Mouse (Mus musculus): ENCODE measurements around the gene Cdh22.
A peak's percentile ranks its signal among the peaks of the same experiment; 100 is the strongest.

The Cdh22 gene

DNA sequence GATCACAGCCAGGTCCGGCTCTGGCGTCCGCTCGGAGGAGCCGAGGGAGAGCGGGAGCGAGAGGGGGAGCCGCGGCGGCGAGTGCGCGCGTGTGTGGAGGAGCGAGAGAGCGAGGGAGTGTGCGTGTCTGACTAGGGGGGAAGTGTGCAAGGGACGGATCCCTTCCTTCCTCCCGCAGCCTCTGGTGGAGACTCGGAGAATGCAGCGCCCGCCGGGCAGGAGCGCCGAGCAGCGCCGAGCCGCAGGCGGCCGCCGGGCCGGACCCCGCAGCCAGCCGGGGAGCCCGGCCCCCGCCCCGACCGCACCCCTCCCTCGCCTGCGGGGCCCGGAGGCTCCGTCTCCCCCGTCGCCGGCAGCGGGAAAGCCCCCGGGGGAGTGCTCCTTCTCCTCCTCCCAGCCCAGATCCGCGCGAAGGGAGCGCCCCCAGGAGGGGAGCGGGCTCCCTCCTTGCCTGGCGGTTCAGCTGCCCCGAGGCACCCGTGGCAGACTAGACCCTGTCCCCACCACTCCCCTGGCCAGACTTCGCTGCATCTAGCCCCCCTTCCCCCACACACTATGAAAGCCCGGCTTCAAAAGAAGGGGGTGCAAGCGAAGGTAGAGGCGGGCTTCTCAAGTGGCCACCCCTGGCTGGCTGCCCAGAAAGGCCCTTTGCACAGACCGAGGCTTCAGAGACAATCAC lies at the start of gene Cdh22:
Gene Cdh22, minus strand, starts transcription at position 241 of the 679 bp plus-strand sequence.
- peak; percentile 9 for DNase-seq (ENCODE audit: low read depth, low spot score)

DNA sequence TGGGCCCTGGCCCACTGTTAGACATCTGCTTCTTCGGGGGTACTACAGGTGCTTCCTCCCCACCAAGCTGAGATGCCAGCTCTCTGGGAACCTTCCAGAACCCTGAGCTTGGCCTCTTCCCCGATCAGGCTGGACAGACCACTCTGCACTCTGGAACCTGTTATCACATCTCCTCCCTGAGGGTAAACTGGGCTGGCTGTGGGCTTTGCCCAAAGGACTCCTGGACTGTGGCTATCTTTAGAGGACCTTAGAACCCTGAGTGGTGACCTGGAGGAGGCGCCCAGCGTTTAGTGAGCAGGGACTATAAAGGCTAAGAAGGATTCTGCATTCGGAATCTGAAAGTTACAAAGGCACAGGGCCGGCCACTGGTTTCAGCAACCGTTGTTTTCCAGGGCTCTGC lies 49.7 kb upstream of the Cdh22 start:
- no peak for DNase-seq (ENCODE audit: low read depth, low spot score)

DNA sequence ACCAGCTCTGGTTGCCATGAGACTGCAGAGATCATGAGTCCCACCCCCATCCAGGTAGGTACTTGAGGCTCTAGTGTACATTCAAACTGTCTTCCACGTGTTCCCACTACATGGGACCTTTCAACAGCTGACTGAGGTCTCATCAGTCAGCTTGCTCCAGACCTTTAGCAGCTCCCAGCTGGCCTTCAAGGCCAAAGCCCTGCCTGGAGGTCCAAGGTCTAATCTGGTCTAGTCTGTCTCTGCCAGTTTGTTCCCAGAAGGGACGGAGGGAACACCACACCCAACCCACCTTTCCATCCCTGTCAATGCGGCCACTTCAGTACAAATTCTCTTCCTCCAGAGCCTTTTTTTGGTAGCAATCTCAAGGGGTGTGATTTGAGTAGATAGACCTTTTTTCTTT lies 49.0 kb upstream of the Cdh22 start:
- no peak for DNase-seq (ENCODE audit: low read depth, low spot score)

DNA sequence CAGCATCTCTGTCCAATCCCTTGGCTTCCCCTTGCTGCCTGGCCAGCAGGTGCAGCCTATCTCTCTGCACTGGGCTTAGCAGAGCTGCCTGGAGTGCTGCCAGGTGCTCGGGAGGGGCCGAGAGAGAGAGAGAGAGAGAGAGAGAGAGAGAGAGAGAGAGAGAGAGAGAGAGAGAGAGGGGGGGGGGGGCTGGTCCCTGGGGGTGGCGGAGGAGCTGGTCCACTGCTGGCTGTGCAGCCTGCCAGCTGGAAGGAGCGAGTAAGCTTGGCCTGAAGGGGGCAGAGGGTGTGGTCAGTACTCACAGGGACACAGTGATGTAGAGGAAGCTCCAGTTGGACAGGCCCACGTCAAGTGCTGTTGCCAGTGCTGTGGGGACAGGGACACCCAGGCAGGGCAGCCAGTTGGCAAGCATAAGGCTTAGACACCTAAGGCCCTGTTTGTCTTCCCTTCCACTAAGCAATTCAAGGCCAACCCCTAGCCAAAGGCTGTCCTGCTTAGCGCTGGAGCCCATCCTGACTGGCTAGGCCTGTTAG lies 47.2 kb upstream of the Cdh22 start:
- no peak for DNase-seq (ENCODE audit: low read depth, low spot score)

DNA sequence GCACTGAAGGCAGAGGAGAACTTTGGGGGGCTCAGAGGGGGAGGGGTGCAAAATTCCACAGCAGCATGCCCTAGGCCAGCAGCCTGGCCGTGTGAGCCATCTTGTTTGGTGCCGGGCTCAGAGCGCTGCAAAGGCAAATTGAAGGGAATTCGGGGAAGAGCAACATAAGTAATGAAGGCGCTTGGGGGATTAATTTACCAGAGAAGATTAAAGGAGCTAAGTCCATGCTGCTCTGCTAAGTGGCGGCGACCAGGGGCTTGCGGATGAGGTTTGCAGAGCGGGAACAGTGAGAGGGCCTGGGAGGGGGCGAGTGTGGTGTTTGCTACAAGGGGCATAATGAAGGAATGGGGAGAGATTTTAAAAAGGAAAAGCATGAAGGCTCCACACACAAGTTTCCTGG lies 44.7 kb upstream of the Cdh22 start:
- no peak for DNase-seq (ENCODE audit: low read depth, low spot score)

DNA sequence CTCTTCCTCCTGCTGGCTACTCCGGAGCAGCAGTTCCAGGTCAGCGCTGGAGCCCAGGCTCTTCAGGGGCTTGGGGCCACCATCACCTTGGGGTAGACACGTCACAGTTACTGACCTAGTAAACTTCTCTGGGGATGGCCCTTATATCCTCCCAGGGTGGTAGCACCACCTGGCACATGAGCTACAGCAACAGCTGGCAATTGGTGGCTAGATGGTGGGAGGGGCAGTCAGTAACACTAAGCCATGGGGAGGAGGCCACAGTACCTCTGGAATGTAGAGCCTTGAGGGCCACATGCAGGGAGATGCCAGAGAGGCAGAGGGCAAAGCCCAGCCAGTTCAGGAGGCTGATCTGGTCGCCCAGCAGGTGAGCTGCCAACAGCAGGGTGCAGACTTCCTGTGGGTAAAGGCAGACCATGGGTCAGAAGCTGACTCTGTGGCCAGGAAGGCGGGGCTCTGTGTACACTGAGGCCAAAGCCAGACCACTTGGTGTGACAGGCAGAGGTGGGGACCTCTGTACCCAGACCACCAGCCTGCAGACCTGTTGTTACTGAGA lies 42.6 kb upstream of the Cdh22 start:
- DNase-seq (ENCODE audit: low read depth, low spot score) = no peak

DNA sequence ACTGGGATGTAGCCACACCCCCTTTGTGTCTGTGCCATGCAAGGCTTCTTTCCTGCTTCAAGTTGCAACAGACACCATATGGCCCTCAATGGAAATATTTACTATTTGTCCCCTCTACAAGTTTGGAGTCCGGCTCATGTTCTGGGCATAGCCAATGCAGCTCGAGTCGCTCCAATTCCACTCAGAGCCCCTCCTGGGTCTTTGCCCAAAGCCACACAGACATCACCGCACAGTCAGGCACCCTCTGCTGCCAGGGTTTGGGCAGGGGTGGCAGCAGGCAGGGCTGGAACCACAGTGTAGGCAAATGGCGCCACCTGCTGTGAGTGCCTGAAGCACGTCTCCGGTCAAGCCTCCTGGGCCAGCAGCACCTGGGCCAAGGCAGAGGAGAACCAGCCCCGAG lies 41.2 kb upstream of the Cdh22 start:
- DNase-seq (ENCODE audit: low read depth, low spot score) = peak; percentile 23

DNA sequence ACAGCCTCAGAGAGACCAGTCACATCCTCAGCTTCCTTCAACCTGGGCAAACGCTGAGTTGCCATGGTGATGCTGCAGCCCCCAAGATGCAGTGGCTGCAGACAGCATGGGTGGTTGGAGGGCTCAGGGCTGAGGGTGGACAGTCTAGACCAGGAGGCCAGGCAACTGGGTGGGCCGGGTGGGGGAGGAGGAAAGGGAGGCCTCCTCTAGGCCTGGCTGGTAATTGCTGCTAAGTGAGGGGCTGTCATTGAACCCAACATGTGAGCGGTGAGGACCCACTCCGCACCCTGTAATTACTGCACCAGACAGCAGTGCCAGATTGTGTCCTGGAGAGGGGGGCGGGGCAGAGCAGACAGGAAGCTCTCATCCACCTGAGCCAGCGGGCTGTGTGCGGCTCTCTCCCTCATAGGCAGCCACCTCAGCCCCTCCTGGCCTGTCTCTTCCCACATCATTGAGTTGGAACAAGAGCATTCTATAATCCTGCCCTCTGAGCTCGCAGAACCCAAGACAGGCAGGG lies 40.5 kb upstream of the Cdh22 start:
- DNase-seq (ENCODE audit: low read depth, low spot score) = no peak

DNA sequence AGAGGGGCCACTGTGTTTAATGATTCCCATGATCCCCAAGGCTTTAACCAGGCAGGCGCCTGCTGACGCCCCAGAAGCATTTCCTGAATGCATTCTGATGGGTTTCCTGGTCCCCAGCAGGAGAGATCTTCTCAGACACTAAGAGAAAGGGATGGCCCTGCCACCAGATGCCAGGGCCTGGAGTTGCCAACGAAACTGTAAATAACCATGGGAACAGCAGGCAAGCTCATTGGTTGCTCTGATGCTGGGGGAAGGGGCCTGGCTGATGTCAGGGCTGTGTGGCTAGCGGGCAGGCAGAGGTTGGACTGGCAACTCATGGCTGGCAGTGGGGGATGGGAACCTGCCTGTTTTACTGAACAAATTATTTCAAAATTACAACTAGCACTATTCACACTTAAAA lies 38.9 kb upstream of the Cdh22 start:
- DNase-seq (ENCODE audit: low read depth, low spot score) = no peak

DNA sequence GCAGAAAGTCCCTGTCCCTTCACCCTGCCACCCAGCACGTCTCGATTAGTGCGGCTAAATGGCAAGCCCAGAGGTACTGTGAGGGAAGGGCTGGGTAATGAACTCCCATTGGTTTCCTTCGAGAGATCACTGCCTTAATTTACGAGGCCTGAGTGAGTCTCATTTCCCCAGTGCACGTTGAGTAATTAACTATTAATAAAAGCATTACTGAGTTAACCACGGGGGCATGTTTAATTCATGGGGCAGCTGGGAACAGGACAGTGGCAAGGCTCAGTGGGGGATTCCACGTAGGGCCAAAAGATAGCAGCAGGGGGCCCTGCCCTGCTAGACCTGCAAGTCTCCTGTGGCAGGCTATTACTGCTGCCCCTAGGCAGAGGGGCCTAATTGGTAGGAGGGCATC lies 36.7 kb upstream of the Cdh22 start:
- DNase-seq (ENCODE audit: low read depth, low spot score) = no peak

DNA sequence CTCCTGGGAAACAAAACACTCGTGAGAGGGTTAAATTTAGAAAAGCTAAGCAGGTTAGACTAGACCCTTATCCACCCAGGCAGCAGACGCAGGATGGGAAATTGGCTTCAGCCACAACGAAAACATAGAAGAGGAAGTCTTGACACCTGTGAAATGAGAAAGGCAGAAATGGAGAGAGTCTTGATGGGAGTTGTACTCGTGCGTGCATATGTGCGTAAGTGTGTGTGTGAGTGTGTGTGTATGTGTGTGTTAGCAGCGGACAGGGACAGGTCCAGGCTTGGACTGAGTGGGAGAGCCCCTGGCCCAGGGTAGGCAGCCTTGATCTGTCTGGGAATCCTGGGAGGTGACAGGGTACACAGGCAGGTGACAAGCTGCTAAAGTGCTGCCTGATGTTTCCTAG lies 36.2 kb upstream of the Cdh22 start:
- no peak for DNase-seq (ENCODE audit: low read depth, low spot score)

GRCm38 (mm10) chr2:165266739-165267138 lies 32.1 kb upstream of the Cdh22 start:
- no peak for DNase-seq (ENCODE audit: low read depth, low spot score)

DNA sequence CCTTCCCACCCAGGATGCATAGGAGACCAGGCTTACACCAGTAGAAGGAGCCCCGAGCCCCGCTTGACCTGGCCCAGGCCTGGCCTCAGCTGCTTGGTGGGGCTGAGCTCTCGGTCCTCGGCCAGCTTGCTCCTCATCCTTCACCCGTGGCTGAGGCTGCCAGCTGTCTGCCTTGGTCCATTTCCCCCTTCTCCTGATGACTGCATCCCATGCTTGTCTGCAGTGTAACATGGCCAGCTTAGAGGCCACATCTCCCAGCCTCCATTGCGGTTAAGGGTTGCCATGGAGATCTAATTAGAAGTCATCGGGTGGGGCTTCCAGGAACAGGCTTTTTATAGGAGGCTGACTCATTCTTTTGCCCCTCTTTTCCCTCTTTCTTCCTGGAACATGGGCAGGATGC lies 29.2 kb upstream of the Cdh22 start:
- DNase-seq (ENCODE audit: low read depth, low spot score) = no peak

DNA sequence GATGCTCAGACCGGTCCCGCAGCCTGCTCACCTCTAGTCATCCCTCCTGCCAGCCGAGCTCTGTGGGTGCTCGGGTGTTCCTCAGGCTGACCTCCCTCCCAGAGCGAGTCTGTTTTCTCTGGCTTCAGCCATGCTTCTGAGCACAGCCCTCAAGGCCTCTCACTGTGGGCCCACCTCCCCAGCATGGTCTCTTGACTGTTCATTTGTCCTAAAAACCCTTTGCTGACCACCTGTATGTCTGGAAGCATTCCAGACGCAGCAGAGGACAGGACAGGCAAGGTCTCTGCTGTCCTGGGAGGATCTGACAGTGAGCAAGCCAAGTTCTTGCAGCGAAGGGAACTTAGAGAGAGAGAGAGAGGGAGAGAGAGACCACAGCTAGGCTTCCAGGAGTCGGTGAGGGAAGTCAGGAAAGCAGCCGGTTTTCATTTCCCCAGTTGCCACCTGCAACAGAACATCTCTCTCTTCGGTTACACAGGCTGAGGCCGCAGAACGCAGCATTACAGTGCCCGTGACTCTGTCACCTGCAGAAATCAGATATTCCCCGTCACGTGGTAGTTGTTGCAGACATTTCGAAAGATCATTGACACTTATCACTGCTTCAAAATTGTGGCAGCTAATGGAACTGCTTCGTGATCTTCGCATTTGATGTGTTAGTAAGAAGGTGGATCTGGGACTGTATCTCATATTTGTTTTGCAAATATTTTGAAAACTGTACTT lies 27.8 kb upstream of the Cdh22 start:
- DNase-seq (ENCODE audit: low read depth, low spot score) = no peak

- no peak for DNase-seq (ENCODE audit: low read depth, low spot score)
Measured at GRCm38 (mm10) chr2:165259859-165260258, 25.2 kb upstream of the Cdh22 start.

DNA sequence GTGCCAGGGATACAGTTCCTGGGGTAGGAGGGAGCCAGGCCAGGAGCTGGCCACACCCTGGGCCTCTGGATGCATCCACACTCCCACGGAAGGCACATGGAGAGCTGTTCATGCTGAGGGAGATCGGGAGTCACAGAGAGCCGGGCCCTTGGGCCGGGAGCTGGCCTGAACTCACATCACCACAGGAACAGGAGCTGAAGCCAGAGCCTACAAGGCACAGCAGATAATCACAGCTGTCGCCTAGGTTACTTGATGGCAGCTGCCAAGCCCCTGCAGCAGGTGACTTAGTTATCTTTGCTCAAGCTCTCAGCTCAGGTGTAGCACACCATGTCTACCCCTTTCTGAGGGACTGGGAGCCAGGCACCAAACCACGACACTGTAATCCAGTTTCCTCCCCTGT lies 23.7 kb upstream of the Cdh22 start:
- DNase-seq (ENCODE audit: low read depth, low spot score) = no peak

GRCm38 (mm10) chr2:165257151-165257834 lies 22.6 kb upstream of the Cdh22 start:
- no peak for DNase-seq (ENCODE audit: low read depth, low spot score)

DNA sequence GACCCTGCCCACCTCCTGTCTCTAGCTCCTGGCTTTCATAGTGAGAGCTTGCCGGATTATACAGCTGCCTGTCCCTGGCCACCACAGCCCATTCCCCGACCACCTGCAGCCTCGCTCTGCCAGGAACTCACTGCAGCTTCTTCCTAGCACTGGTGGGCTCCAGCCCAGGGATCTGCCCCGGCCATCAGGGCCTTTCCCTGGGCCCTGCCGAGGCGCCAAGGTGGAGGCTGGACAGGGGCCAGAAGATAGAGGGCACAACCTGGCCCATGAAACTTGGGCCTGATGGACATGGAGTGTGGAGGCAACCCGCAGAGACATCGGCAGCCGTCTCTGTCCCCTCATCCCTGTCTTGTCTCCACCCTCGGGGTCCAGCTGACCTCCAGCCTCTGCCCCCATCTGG lies 21.6 kb upstream of the Cdh22 start:
- DNase-seq (ENCODE audit: low read depth, low spot score) = no peak

- DNase-seq (ENCODE audit: low read depth, low spot score) = no peak
Measured at GRCm38 (mm10) chr2:165253867-165254266, 19.2 kb upstream of the Cdh22 start.

GRCm38 (mm10) chr2:165253269-165253668 lies 18.6 kb upstream of the Cdh22 start:
- DNase-seq (ENCODE audit: low read depth, low spot score) = no peak

GRCm38 (mm10) chr2:165252801-165253200 lies 18.1 kb upstream of the Cdh22 start:
- no peak for DNase-seq (ENCODE audit: low read depth, low spot score)

DNA sequence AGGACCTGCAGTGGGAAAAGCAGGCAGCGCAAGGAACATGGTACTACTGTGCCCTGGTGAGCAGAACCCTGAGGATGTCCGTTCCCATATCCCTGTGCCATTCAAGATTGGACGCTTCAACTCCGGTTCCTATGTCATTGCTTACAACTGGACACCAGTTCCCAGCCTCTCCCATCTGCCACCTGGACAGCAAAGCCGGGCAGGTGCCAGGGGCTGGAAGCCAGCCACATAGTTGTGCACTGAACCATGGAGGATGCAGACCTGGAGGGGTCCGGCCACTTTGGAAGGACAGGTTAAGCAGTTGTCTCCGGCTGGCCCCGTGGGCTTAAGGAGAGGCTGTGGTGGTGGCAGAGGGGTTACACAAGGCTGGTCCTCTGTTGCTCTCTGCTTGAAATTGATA lies 17.7 kb upstream of the Cdh22 start:
- no peak for DNase-seq (ENCODE audit: low read depth, low spot score)

Measured in CD4-positive helper T cell, adult 2 months (primary cell).